Mouse (Mus musculus): ENCODE data around the gene Herc3. TPM values are rescaled to one million over a fixed set of nuclear protein-coding genes. Genes with fewer than 3 reads are reported as not detected.
A peak's percentile ranks its signal among the peaks of the same experiment; 100 is the strongest.
"Not testable (repeated sequence)": the region's sequence is repeated elsewhere in the genome, so short reads cannot be mapped to it uniquely, and the experiment has no call there.

The Herc3 gene
- total RNA-seq (2021): 100 to 1,000 TPM; 176 to 274 TPM

DNA sequence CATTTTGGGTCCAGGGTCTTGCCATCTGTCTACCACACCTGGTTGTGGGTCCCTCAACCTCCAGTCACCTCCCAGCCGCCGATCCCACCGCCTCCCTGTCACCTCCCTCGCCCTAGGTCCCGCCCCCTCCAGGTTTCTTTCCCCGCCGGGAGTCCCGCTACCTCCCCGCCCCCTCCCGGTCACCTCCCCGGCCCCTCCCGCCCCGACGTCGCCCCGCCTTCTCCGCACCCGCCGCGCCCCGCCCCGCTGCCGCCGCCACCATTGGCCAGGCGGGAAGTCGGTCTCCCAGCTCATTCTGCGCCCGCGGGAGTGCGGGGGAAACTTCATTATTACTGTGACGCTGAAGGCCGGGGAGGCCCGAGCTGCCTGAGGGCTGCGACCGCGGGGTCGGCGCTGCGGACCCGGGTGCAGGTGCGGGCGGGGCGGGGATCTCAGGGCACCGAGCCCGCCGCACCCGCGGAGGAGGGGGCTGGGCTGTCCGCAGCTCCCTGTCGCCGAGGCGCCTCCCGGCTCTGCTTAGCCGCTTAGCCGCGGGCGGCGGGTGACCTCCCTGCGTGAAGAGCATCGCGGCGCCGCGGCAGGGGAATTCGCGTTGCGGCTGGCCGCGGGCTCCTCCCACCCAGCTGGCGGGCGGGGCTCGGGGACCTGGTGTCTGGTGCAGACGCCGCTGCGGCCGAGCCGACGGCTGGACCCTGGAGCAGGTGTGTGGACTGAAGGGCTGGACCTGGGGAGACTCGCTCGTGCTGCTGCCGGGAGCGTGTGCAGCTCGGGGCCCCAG, at the start of gene Herc3:
Gene Herc3, plus strand, starts transcription at position 234 of the 778 bp plus-strand sequence.
- intact Hi-C loops (cut with DNase I): loop anchor here (10.0 kb wide), 1 partner anchor 103 kb away; no protein-coding TSS in a partner anchor
- DNase-seq (ENCODE audit: low spot score in 2 of 2): peak; percentile 76 to 84

DNA sequence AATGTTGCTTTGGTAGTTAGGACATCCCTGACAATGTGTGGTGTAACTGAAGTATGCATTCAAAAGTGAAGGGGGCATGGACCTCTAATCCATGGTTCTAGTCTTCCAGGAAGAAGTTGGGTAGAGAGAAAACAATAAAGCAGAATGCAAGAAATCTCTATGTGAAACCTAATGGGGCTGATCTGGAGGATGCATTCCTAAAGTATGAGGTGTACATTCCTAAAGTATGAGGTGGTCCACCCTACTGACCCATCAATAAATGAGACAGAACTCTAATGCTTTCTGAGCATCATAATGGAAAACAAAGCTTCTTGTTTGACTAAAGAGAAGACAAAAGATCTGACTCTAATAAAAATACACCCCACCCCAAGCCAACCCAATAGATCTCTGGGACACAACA, 29.9 kb upstream of the Herc3 start:
- intact Hi-C loops (cut with DNase I): no loop called here
- DNase-seq (ENCODE audit: low spot score in 2 of 2): no peak

DNA sequence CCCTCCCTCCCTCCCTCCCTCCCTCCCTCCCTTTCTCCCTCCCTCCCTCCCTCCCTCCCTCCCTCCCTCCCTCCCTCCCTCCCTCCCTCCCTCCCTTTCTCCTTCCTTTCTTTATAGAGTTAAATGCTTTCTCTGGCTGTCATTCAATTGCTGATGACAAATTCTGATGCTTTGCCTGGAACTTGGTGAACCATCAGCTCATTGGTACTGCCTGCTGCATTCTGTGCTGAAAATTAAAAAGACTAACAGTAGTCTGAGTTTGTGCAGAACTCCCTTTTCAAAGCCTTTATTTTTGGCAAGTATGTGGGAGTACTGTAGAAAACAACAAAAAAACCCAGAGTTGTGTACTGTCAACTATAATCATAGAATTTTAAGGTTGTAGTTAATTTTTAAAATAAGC, 16.9 kb upstream of the Herc3 start:
- DNase-seq (ENCODE audit: low spot score in 2 of 2): no peak
- intact Hi-C loops (cut with DNase I): no loop called here

DNA sequence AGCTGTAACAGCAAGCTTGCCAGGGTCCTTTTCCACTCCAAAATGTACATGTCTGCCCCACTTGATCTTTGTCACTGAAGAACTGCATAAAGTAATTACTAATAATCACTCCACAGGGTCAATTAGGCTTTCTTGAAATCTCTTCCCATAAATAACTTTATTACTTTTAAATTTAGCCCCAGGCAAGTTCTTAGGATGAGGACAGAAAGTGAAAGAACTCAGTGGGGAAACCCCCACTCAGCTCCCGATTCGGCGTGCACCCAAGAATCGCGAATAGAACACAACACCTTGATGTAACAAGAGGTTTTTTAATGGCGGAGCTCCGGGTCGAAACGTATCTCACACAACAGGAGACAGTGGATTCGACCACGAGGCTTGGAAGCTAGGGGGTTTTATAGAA, 14.2 kb upstream of the Herc3 start:
- DNase-seq (ENCODE audit: low spot score in 2 of 2); intact Hi-C loops (cut with DNase I): not testable (repeated sequence)

DNA sequence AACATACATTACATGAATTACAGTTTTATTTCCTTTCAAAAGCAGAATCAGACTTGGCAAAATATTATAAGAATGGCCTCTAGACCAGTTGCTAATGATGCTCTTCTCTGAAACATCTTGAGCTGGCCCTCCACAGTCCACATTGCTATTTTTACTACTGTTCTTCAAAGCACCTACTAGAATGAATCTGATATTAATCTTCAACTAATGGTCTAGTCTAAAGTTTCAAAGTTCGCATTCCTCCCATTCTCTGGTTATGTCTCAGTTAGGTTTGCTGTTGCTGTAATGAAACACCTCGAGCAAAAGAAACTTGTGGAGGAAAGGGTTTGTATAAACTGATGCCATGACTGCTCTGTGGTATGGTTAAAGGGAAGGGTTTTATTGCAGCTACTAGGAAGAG, 5.6 kb upstream of the Herc3 start:
- intact Hi-C loops (cut with DNase I): no loop called here
- DNase-seq (ENCODE audit: low spot score in 2 of 2): no peak

DNA sequence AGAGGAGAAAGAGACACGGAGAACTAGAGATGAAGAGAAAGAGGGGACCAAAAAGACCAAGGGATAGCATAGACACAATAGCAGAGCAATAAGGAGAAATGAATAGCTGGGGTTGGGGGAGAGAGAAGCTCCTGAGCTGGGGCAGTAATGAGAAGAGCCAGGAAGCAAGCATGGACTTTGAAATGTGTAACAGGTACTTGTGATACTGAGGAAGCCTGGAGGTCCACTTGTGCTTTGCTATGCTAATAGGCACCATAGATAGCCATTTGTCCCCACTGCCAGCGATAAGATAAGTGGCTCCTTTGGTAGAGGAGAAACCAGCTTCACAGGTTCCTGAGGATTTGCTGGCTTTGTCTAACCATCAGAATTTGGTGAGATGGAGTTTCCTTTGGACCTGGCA, 5.2 kb upstream of the Herc3 start:
- intact Hi-C loops (cut with DNase I): no loop called here

DNA sequence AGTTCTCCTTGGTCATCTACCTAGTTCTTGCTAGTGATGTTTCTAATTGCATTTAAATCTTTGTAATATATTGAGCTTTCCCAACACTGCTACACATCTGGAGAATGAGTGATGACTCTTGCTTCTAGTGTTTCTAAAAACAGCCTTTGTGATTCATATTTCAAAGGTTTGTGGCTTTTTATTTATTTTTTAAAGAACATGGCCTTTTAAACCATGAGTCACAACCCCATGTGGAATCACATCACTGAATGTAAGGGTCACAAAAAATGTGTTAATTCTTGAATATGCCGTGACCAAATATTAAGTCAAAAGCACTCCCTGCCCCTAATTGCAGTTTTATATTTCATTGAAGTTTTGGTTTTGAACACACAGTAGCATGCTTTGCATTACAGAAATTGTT, 2.7 kb upstream of the Herc3 start:
- no peak for DNase-seq (ENCODE audit: low spot score in 2 of 2)
- intact Hi-C loops (cut with DNase I): no loop called here

More for the DNA sequence above, 5.2 kb upstream of the Herc3 start:
- no peak for DNase-seq (ENCODE audit: low spot score in 2 of 2)

DNA sequence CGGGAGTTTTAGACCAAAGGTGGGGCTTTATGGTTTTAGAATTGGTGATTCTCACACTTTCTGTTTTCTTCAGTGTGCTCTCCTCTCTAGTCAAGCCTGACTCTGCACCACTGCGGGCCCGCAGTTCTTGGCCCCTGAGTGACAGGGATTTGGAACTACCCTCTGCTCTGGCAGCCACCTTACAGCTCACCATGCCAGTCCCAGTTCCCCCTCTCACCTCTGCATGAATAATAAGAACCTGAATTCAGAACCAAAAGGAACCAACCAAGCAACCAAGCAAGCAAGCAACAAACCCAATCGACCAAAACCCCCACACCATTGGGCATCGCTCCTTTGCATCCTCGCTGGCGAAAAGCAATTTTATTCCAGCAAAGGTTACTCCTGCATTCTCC, 429 bp upstream of the Herc3 start:
- peak in 1 of 2 experiments; percentile 20 for DNase-seq (ENCODE audit: low spot score in 2 of 2)
- intact Hi-C loops (cut with DNase I): loop anchor here (10.0 kb wide), 1 partner anchor 104 kb away; no protein-coding TSS in a partner anchor

DNA sequence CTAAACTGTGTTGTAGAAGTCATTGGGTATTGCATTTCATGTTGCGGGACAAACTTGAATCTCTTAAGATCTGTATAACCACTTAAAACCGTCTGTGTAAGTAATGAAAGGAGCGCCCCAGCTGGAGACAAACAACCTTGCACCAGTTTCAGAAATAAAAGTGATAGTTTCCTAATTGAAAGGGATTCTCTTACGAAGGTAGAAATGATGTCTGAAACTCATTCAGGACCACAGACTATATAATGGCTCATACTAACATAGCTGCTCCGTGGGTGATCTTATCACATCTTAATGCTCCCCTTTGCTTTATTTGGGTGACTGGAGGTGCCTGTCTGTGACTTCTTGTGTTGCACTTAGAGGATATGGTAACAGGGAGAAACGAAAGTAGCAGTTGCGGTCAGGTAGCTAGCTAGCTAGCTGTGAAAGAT, 1.3 kb downstream of the Herc3 start:
- intact Hi-C loops (cut with DNase I): loop anchor here (10.0 kb wide), 1 partner anchor 102 kb away; no protein-coding TSS in a partner anchor

DNA sequence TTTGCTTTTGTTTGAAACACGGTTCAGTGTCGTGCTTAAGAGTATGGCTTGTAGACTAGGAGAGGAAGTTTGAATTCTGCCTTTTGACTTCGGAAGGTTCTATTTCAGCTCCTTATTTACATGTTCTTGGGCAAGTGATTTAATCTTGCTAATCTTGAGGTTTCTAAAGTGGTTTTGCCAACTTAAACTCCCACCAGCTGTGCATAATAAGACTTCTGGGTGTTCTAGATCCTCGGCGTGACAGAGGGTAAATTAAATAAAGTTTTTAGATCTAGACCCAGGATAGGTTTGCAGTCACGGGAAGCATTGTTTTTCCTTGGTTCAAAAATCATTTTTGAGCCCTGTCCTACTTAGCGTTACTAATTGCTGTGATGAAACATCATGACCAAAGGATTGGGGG, 3.2 kb downstream of the Herc3 start:
- DNase-seq (ENCODE audit: low spot score in 2 of 2): no peak
- intact Hi-C loops (cut with DNase I): loop anchor here (10.0 kb wide), 1 partner anchor 100 kb away; no protein-coding TSS in a partner anchor

More for the DNA sequence above, 1.3 kb downstream of the Herc3 start:
- no peak for DNase-seq (ENCODE audit: low spot score in 2 of 2)

DNA sequence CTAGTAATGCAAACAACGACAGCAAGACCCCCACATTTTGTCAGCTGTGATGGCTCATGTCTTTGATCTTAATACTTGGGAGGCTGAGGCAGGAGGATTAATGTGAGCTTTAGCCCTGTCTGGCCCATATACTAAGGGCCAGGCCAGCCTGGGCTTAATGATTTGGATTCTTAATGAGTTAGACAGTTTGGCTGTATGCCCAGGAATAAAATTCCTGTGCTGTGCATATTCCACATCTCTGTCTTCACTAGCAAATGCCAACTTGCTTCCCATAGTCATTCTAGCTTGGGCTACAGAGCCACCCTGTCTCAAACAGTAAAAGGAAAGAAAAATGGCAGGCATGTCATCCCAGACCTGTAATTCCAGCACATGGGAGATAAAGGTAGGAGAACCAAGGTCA, 4.3 kb downstream of the Herc3 start:
- intact Hi-C loops (cut with DNase I): loop anchor here (10.0 kb wide), 1 partner anchor 99 kb away; no protein-coding TSS in a partner anchor

DNA sequence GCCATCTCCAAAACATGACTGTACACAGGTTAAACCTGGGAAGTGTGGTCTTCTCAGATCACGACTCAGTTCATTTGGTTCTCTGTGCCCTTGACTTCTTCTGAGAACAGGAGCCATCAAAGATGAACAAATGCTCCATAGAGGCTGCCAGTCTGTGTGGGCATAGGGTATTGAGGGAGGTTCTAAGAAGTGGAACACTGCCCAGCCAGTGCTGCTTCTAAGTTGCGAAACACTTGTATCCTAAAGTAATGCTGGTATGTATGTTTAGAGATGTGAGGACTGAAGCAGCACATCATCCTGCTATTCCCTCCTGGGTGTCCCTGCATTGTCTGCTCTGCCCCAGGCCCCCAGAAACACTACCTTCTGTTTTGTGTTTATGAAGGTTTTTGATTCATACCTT, 5.2 kb downstream of the Herc3 start:
- DNase-seq (ENCODE audit: low spot score in 2 of 2): no peak
- intact Hi-C loops (cut with DNase I): loop anchor here (10.0 kb wide), 1 partner anchor 98 kb away; no protein-coding TSS in a partner anchor

More for the DNA sequence above, 4.3 kb downstream of the Herc3 start:
- no peak for DNase-seq (ENCODE audit: low spot score in 2 of 2)

DNA sequence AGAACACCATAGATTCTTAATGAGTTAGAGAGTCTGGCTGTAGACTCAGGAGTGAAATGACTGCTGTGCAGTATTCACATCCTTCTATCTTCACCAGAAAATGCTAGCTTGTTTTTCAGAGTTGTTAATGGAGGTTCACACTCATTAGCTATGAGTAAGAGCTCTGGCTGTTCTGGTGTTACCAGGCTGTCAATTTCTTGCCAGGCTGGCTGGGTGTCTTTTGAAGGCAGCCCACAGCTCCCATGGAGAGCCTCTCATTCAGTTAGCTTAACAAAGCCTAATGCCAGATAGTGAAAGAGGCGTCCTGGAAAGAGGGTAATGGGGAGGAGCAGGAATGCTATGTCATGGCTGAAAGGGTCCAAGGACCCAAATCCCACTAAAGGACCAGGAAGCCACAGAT, 6.7 kb downstream of the Herc3 start:
- intact Hi-C loops (cut with DNase I): loop anchor here (10.0 kb wide), 1 partner anchor 97 kb away; no protein-coding TSS in a partner anchor
- no peak for DNase-seq (ENCODE audit: low spot score in 2 of 2)

DNA sequence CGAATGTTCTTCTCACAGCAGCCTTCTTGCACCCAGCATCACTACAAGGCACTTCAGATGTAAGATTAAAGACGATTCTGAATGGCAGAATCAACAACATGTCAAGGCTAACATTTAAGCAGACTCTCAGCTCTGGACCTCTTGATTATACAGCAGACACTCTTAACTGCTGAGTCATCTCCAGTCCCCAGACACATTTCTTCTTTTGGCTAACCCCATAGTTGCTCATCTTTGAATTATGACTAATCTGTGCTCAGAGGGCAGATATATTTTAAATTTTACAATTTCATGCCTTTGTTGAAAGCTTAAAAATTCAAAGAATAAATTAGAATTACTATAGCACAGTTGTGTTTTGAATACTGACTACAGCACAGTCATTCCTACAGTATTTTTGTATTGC, 9.9 kb downstream of the Herc3 start:
- no peak for DNase-seq (ENCODE audit: low spot score in 2 of 2)

DNA sequence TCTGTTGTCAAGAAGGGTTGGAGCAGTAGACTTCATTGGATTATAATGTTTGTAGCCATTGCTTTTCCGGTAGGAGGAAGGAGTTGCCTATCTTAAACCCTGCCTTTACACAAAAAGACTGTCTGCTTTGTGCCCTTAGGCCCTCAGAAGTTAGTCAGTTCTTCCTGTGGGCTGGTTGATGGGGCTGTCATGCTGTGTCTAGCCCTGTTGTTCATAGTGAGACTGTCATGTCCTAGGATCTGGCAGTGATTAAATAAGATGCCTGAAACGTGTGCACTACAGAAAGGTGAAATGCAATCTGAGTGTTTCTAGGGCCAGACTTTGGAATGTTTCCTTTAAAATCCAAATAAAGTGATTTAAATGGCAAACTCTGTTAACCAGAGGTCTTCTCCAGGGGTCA, 10.9 kb downstream of the Herc3 start:
- intact Hi-C loops (cut with DNase I): no loop called here
- no peak for DNase-seq (ENCODE audit: low spot score in 2 of 2)

More for the DNA sequence above, 9.9 kb downstream of the Herc3 start:
- intact Hi-C loops (cut with DNase I): no loop called here

DNA sequence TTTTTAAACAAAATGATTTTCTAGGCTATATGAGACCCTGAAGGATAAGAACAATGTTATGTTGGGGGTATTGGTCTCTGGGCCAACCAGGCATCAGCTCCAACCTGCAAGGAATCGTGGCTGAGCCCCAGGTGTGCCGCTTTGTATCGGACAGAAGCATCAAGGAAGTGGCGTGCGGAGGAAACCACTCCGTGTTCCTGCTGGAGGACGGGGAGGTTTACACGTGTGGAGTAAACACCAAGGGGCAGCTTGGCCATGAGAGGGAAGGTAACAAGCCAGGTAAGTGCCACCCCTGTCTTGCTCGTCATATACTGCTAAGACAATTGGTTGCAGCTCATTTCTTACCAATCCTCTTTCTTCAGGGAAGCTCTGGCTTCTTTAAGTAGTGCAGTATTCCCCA, 12.3 kb downstream of the Herc3 start:
- intact Hi-C loops (cut with DNase I): no loop called here
- DNase-seq (ENCODE audit: low spot score in 2 of 2): no peak

DNA sequence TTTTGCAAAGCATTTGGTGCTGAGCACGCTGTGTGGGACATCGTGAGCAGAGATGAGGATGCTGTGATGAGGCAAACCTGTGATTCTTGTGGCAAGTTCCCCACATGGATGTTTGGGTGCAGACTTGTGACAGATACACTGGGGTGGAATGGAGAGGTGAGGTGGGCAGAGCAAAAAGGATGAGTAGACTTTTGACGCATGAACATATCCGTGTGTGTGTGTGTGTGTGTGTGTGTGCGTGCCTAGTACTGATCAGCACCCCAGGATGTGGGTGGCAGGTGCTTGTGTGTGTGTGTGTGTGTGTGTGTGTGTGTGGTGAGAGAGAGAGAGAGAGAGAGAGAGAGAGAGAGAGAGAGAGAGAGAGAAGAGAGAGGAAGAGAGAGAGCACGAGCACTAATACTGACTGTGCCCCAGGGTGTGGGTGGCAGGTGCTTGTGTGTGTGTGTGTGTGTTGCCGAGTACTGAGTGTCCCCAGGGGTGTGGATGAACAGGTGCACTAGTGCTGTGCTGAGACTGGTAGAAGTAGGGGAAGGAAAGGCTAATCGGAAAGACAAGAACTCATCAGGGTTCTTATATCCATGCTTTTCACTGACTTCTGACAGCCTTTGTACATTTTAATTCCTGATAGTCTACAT, 13.0 kb downstream of the Herc3 start:
- no peak for DNase-seq (ENCODE audit: low spot score in 2 of 2)
- intact Hi-C loops (cut with DNase I): no loop called here

DNA sequence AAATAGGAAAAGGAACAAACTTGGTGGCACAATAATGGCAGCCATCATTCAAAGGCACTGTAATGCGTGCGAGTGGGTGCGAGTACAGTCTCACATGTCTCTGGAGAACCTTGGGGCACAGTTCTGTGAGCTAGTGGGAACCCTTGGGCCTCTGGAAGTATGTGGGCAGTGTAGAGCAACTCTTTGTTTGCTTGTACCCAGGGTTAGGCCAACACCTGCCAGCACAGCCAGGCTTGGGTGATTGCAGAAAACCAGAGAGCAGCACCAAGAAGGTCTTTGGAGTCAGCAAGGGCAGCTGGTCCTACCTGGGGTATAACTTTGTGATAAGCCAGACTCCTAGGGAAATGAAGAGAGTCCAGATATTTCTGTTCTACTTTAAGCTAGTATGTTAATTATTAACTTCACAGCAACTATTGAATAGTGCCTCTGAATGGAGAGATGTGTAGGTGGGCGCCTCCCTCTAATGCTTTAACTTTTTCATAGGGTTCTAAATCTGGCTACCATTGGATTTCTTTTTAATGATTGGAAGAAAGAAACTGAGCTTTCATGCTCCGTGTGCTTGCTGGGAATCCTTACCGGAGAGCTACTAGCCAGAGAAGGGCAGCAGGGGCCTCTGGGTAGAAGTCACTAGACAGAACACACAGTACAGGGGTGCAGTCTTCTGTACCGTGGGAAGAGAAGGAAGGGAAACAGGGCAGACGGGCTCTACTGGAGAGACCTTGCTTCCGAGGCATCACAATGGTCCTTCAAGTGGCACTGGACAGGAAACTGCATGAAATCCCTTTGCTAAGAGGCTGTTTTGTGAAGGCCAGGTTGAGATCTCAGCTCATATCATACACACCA, 15.8 kb downstream of the Herc3 start:
- intact Hi-C loops (cut with DNase I): no loop called here
- DNase-seq (ENCODE audit: low spot score in 2 of 2): no peak

DNA sequence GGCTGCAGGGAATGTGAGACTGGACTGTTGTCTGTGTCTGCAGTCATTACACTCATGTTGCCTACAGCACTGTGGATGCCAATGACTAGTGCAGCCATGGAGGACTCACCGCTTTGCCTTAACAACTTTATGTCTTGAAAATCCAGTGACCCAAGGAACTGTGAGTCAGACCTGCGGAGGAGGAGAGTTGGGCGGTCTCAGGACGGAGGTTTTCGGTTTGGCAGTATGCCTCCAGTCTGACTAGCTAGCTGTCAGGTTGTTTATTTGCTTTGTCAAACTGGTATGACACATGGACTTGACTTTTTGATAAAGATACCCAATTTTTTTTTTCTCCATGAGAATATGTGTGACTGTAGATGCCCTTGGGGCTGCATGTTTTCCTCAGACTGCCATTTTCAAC, 16.6 kb downstream of the Herc3 start:
- intact Hi-C loops (cut with DNase I): no loop called here
- no peak for DNase-seq (ENCODE audit: low spot score in 2 of 2)

DNA sequence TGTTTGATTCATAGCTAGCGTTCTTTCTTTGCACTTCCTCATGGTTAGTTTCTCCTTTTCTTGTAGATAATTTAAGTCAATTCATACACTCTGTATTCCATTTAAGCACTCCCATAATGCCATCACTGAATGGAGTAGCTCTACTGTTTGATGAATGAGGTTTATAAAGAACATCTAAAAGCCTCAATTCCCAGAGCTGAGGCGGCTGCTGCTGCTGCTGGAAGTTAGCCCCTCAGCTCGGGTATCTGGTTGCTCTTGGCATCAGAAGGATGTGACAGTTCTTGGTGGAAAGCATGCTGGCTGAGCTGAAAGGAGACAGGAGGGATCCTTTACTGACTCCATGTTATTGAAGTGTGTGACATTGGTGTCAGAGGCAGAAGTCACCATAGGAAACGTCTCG, 18.1 kb downstream of the Herc3 start:
- intact Hi-C loops (cut with DNase I): no loop called here
- no peak for DNase-seq (ENCODE audit: low spot score in 2 of 2)
